8 mouse cellular contexts compared by ENCODE assay signal in genomic region chr5:121221328-121221850, GRCm38 (mm10). TPM values are rescaled to one million over a fixed set of nuclear protein-coding genes. Genes with fewer than 3 reads are reported as not detected.
A peak's percentile ranks its signal among the peaks of the same experiment; 100 is the strongest.
DNase-seq lines count a peak whose midpoint lies in the region; ATAC-seq and TF ChIP-seq lines count a peak whose summit lies in the region.

No protein-coding gene starts in this region.

- DNase-seq in lung, embryonic 14.5 days = no peak
- no peak for DNase-seq in lung, postnatal 4 days
- DNase-seq in embryonic facial prominence, embryonic 11.5 days (ENCODE audit: low spot score) = no peak
- DNase-seq in hindbrain, postnatal 0 days (ENCODE audit: low spot score) = peak; percentile 43
- DNase-seq in MN1 (ENCODE audit: low spot score) = no peak
- no peak for DNase-seq in ovary, postnatal 10 days (ENCODE audit: low spot score)
- no peak for DNase-seq in adrenal gland, postnatal 14 days

- H3K27me3 ChIP-seq in lung, embryonic 14.5 days (ENCODE audit: insufficient read depth, low read length) = no peaks in the 10 kb centered on the region
- H3K27me3 ChIP-seq in embryonic facial prominence, embryonic 11.5 days (ENCODE audit: control insufficient read depth, insufficient read depth, low read length) = no peaks in the 10 kb centered on the region
- H3K27me3 ChIP-seq in hindbrain, postnatal 0 days (ENCODE audit: insufficient read depth, low read length) = no peaks in the 10 kb centered on the region
- no peaks in the 10 kb centered on the region for H3K27me3 ChIP-seq in neural tube, embryonic 12.5 days (replicated peaks)

- no peak overlapping the region for H3K27ac ChIP-seq in lung, embryonic 14.5 days (ENCODE audit: low read depth)
- H3K27ac ChIP-seq in embryonic facial prominence, embryonic 11.5 days (replicated peaks; ENCODE audit: low read depth, low read length) = no peak overlapping the region
- peak overlapping the region; percentile 92 for H3K27ac ChIP-seq in hindbrain, postnatal 0 days
- H3K27ac ChIP-seq in neural tube, embryonic 12.5 days = 0 out of 2 replicates have a peak overlapping the region, but pooled peaks have one; percentile 76

- peak overlapping the region; percentile 85 for H3K9ac ChIP-seq in lung, embryonic 14.5 days
- peak overlapping the region; percentile 83 for H3K9ac ChIP-seq in embryonic facial prominence, embryonic 11.5 days (replicated peaks; ENCODE audit: low read length)
- H3K9ac ChIP-seq in hindbrain, postnatal 0 days (replicated peaks; ENCODE audit: low read length) = peak overlapping the region; percentile 94
- H3K9ac ChIP-seq in neural tube, embryonic 12.5 days = peak overlapping the region; percentile 93

- 0 out of 2 replicates have a peak, but pooled peaks cover 2% of the 10 kb centered on the region for H3K4me1 ChIP-seq in lung, embryonic 14.5 days (ENCODE audit: insufficient read depth)
- no peaks in the 10 kb centered on the region; the same call in 1 of the 2 replicates for H3K4me1 ChIP-seq in embryonic facial prominence, embryonic 11.5 days (ENCODE audit: control insufficient read depth, insufficient read depth, low read length)
- 0 out of 2 replicates have a peak, but pooled peaks cover 5% of the 10 kb centered on the region for H3K4me1 ChIP-seq in hindbrain, postnatal 0 days (ENCODE audit: insufficient read depth, low read length)
- H3K4me1 ChIP-seq in neural tube, embryonic 12.5 days = peaks cover 15% of the 10 kb centered on the region

- 19% methylated on average over 23 of the region's 23 CpGs for WGBS in lung, embryonic 14.5 days
- 18% methylated on average over 23 of the region's 23 CpGs for WGBS in embryonic facial prominence, embryonic 11.5 days
- WGBS in hindbrain, postnatal 0 days = 6% methylated on average over 23 of the region's 23 CpGs
- 14% methylated on average over 23 of the region's 23 CpGs for WGBS in neural tube, embryonic 12.5 days

- TF ChIP-seq CTCF in lung, embryonic 14.5 days (IDR thresholded peaks at IDR 0.05; ENCODE audit: low read depth) = no peak
- TF ChIP-seq CTCF in hindbrain, postnatal 0 days (IDR thresholded peaks at IDR 0.05; ENCODE audit: low read depth) = no peak

- H3K9me3 ChIP-seq in lung, embryonic 14.5 days (ENCODE audit: low read depth, low read length) = no peaks in the 10 kb centered on the region
- no peaks in the 10 kb centered on the region for H3K9me3 ChIP-seq in embryonic facial prominence, embryonic 11.5 days (replicated peaks; ENCODE audit: control insufficient read depth, low read length)
- no peaks in the 10 kb centered on the region for H3K9me3 ChIP-seq in hindbrain, postnatal 0 days (ENCODE audit: low read length)
- no peaks in the 10 kb centered on the region for H3K9me3 ChIP-seq in neural tube, embryonic 12.5 days

- H3K4me3 ChIP-seq in lung, embryonic 14.5 days (ENCODE audit: low read depth, low read length) = peak overlapping the region; percentile 96
- peak overlapping the region; percentile 94 for H3K4me3 ChIP-seq in embryonic facial prominence, embryonic 11.5 days (ENCODE audit: low read depth, low read length)
- peak overlapping the region; percentile 98 for H3K4me3 ChIP-seq in hindbrain, postnatal 0 days (ENCODE audit: low read length)
- H3K4me3 ChIP-seq in neural tube, embryonic 12.5 days = peak overlapping the region; percentile 94

- no peaks in the 10 kb centered on the region for H3K36me3 ChIP-seq in lung, embryonic 14.5 days (ENCODE audit: insufficient read depth)
- H3K36me3 ChIP-seq in embryonic facial prominence, embryonic 11.5 days (replicated peaks; ENCODE audit: control insufficient read depth, insufficient read depth, low read depth, low read length) = no peaks in the 10 kb centered on the region
- H3K36me3 ChIP-seq in hindbrain, postnatal 0 days (ENCODE audit: insufficient read depth, low read length) = no peaks in the 10 kb centered on the region
- no peaks in the 10 kb centered on the region for H3K36me3 ChIP-seq in neural tube, embryonic 12.5 days

- H3K4me2 ChIP-seq in lung, embryonic 14.5 days = peak overlapping the region; percentile 78
- H3K4me2 ChIP-seq in embryonic facial prominence, embryonic 11.5 days (ENCODE audit: low read depth, low read length) = peak overlapping the region; percentile 79
- H3K4me2 ChIP-seq in hindbrain, postnatal 0 days (ENCODE audit: low read depth, low read length) = peak overlapping the region; percentile 85
- peak overlapping the region; percentile 86 for H3K4me2 ChIP-seq in neural tube, embryonic 12.5 days (replicated peaks)

- ATAC-seq in lung, embryonic 14.5 days (ENCODE audit: insufficient read depth) = no peak
- 0 out of 2 replicates have a peak, but pooled peaks have one; percentile 3 for ATAC-seq in embryonic facial prominence, embryonic 11.5 days (replicated peaks; ENCODE audit: insufficient number of reproducible peaks, low FRiP score, low TSS enrichment, low read depth)
- peak; percentile 28; the same call in 1 of the 2 replicates for ATAC-seq in hindbrain, postnatal 0 days
- 0 out of 2 replicates have a peak, but pooled peaks have one; percentile 46 for ATAC-seq in neural tube, embryonic 12.5 days (ENCODE audit: low FRiP score, low read depth)

RNA-seq across cellular contexts. Expression of gene Hectd4, which starts 1.4 kb away (rescaled TPM):
- polyA plus RNA-seq in lung, embryonic 14.5 days (2014; fragmentation: Nextera tagmentation; extraction: Ambion mirVana) = 6.8 and 7.1 TPM in 2 replicates
- polyA plus RNA-seq in embryonic facial prominence, embryonic 11.5 days (2014; fragmentation: Nextera tagmentation; extraction: Ambion mirVana) = 5.7 and 7.2 TPM in 2 replicates
- total RNA-seq in hindbrain, postnatal 0 days (2014; rRNA removed) = 103 and 107 TPM in 2 replicates
- 15.1 and 15.9 TPM in 2 replicates for polyA plus RNA-seq in hindbrain, postnatal 0 days (2015; fragmentation: Nextera tagmentation; extraction: Ambion mirVana)
- polyA plus RNA-seq in neural tube, embryonic 12.5 days (2016; fragmentation: Nextera tagmentation; extraction: Ambion mirVana) = 15.4 and 16.5 TPM in 2 replicates
- total RNA-seq in adrenal gland, postnatal 14 days (2021) = 21.5 and 27.1 TPM in 2 replicates

RNA-seq across cellular contexts. Expression of gene Rpl6, which starts 17.1 kb away (rescaled TPM):
- 673 and 709 TPM in 2 replicates for polyA plus RNA-seq in lung, embryonic 14.5 days (2014; fragmentation: Nextera tagmentation; extraction: Ambion mirVana)
- 776 and 796 TPM in 2 replicates for polyA plus RNA-seq in embryonic facial prominence, embryonic 11.5 days (2014; fragmentation: Nextera tagmentation; extraction: Ambion mirVana)
- 343 and 354 TPM in 2 replicates for total RNA-seq in hindbrain, postnatal 0 days (2014; rRNA removed)
- polyA plus RNA-seq in hindbrain, postnatal 0 days (2015; fragmentation: Nextera tagmentation; extraction: Ambion mirVana) = 359 and 380 TPM in 2 replicates
- 452 and 465 TPM in 2 replicates for polyA plus RNA-seq in neural tube, embryonic 12.5 days (2016; fragmentation: Nextera tagmentation; extraction: Ambion mirVana)
- 995 and 1,088 TPM in 2 replicates for total RNA-seq in adrenal gland, postnatal 14 days (2021)

RNA-seq across cellular contexts. Expression of gene Ptpn11, which starts 30.2 kb away (rescaled TPM):
- polyA plus RNA-seq in lung, embryonic 14.5 days (2014; fragmentation: Nextera tagmentation; extraction: Ambion mirVana) = 25.6 and 26.6 TPM in 2 replicates
- 25.1 and 26.6 TPM in 2 replicates for polyA plus RNA-seq in embryonic facial prominence, embryonic 11.5 days (2014; fragmentation: Nextera tagmentation; extraction: Ambion mirVana)
- 47.5 and 54.7 TPM in 2 replicates for total RNA-seq in hindbrain, postnatal 0 days (2014; rRNA removed)
- 27.9 and 28.4 TPM in 2 replicates for polyA plus RNA-seq in hindbrain, postnatal 0 days (2015; fragmentation: Nextera tagmentation; extraction: Ambion mirVana)
- 20.0 and 25.1 TPM in 2 replicates for polyA plus RNA-seq in neural tube, embryonic 12.5 days (2016; fragmentation: Nextera tagmentation; extraction: Ambion mirVana)
- total RNA-seq in adrenal gland, postnatal 14 days (2021) = 98.9 and 120 TPM in 2 replicates

Comparison
In these comparisons a context has a peak if more than half of its experiments do, and no peak if none do; other contexts are left out.
1. H3K27ac ChIP-seq: peak in hindbrain, postnatal 0 days (single experiment) and neural tube, embryonic 12.5 days (single experiment); none in lung, embryonic 14.5 days (single experiment) and embryonic facial prominence, embryonic 11.5 days (single experiment).
2. Peak in every context shown above with its lines, with median percentiles within 50 percentile points of each other: H3K4me2 ChIP-seq, H3K4me3 ChIP-seq and H3K9ac ChIP-seq.